Mouse (Mus musculus): Measurements from ENCODE around the gene Mamstr.

DNA sequence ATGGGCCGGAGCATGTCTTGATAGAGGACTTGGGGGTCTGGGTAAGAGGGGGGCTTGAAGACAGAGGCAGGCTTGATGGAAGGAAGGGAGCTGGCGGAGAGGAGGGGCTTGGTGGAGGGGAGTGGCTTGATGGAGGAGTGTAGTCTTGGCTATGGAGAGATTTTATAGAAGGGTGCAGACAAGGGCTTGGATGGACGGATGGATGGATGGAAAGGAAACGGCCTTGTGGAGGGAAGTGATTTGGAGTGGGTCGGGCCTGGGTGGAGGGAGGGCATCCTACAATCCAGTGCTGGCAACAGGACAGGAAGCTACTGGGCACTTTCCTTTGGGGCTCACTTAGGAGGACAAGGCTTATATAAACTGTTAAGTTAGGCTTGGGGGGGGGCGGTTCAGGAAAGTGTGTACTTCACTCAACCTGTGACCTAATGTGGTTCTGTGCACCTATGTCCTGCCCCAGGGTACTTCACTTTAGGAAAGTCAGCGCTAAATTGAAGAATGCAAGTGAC, 13.2 kb upstream of the Mamstr start:
- TF ChIP-seq CTCF (IDR thresholded peaks at IDR 0.05; ENCODE audit: control insufficient read depth, insufficient read depth, insufficient replicate concordance, low read depth, low read length) (no peak), POLR2A (IDR thresholded peaks at IDR 0.05; ENCODE audit: control insufficient read depth, low read depth, low read length) (no peak)

All from testis, adult 2 months (tissue).